Mouse (Mus musculus) heart, embryonic 13.5 days (tissue): ENCODE measurements around the gene Bpgm. TPM values are rescaled to one million over a fixed set of nuclear protein-coding genes. Genes with fewer than 3 reads are reported as not detected.
A peak's percentile ranks its signal among the peaks of the same experiment; 100 is the strongest.

Experiments used
- ATAC-seq: fragments of 200-750 bp; cut with Nextera tagmentation; 2 replicates; pipeline ENCODE4 v1.8.0; 2017; ENCODE audit warnings: moderate TSS enrichment; ENCODE audit not compliant: insufficient number of reproducible peaks, low FRiP score, low TSS enrichment; ENCODE audit errors: extremely low read depth
- H3K27ac ChIP-seq: fragments of 300-500 bp; sonication (generic); replicated peaks from 2 replicates; pipeline ENCODE4 v1.5.1; 2015; ENCODE audit warnings: moderate library complexity, mild to moderate bottlenecking, inconsistent platforms
- H3K27me3 ChIP-seq: fragments of 300-500 bp; sonication (generic); replicated peaks from 2 replicates; pipeline ENCODE4 v1.6.1; 2015; ENCODE audit warnings: mild to moderate bottlenecking, inconsistent platforms
- H3K36me3 ChIP-seq: fragments of 300-500 bp; sonication (generic); 2 replicates; pipeline ENCODE4 v1.6.1; 2015; ENCODE audit warnings: mild to moderate bottlenecking, inconsistent platforms
- H3K4me1 ChIP-seq: fragments of 300-500 bp; sonication (generic); 2 replicates; pipeline ENCODE4 v1.6.1; 2015; ENCODE audit warnings: inconsistent platforms
- H3K4me2 ChIP-seq: fragments of 300-500 bp; sonication (generic); 2 replicates; pipeline ENCODE4 v1.6.1; 2015; ENCODE audit warnings: inconsistent platforms, mild to moderate bottlenecking, moderate library complexity
- H3K4me3 ChIP-seq: fragments of 300-500 bp; sonication (generic); 2 replicates; pipeline ENCODE4 v1.5.1; 2015; ENCODE audit warnings: moderate library complexity, mild to moderate bottlenecking, inconsistent platforms
- H3K9ac ChIP-seq: fragments of 300-500 bp; sonication (generic); 2 replicates; pipeline ENCODE4 v1.6.1; 2015; ENCODE audit warnings: inconsistent platforms, mild to moderate bottlenecking, moderate library complexity
- H3K9me3 ChIP-seq: fragments of 300-500 bp; sonication (generic); 2 replicates; pipeline ENCODE4 v1.6.1; 2016; ENCODE audit warnings: inconsistent platforms
- WGBS: fragments of 180-500 bp; shearing (Covaris S2); methylation state at CpG from one replicate; pipeline ENCODE4 v1.1.7; 2015; ENCODE audit warnings: mixed read lengths; 5-methylcytosine and 5-hydroxymethylcytosine counted together
- polyA plus RNA-seq: library from polyadenylated mRNA; unstranded; fragments of >200 nt; fragmentation: Nextera tagmentation; extraction: Ambion mirVana; gene quantifications from 2 replicates; pipeline ENCODE4 v1.2.1, GENCODE M21; 2015

The Bpgm gene
- polyA plus RNA-seq, 1 experiment from 2014 or later, result 111 TPM

- Histone ChIP-seq H3K27me3 (no peaks in the 10 kb centered on the region), H3K4me2 (no peak overlapping the region), H3K36me3 (no peaks in the 10 kb centered on the region), H3K4me1 (peaks cover 15% of the 10 kb centered on the region), H3K4me3 (no peak overlapping the region), H3K27ac (no peak overlapping the region), H3K9me3 (no peaks in the 10 kb centered on the region), H3K9ac (no peak overlapping the region)
- no peak for ATAC-seq
Measured at GRCm38 (mm10) chr6:34512741-34513140, 36.7 kb downstream of the Bpgm start.

- no peaks in the 10 kb centered on the region for H3K9me3 ChIP-seq
- no peak overlapping the region for H3K4me2 ChIP-seq
- no peak overlapping the region for H3K4me3 ChIP-seq
- no peak overlapping the region for H3K27ac ChIP-seq
- H3K4me1 ChIP-seq, result peaks cover 25% of the 10 kb centered on the region
- WGBS, result 45% methylated on average over 5 of the region's 5 CpGs
- H3K36me3 ChIP-seq, result no peaks in the 10 kb centered on the region
- no peaks in the 10 kb centered on the region for H3K27me3 ChIP-seq
- no peak for ATAC-seq
- H3K9ac ChIP-seq, result no peak overlapping the region
Measured at GRCm38 (mm10) chr6:34514655-34515054, 38.6 kb downstream of the Bpgm start.

GRCm38 (mm10) chr6:34515098-34515782 lies 39.2 kb downstream of the Bpgm start:
- WGBS, result 66% methylated on average over 10 of the region's 10 CpGs
- H3K9ac ChIP-seq, result no peak overlapping the region

GRCm38 (mm10) chr6:34515783-34516099 lies 39.7 kb downstream of the Bpgm start:
- Histone ChIP-seq H3K4me2 (no peak overlapping the region), H3K27ac (no peak overlapping the region), H3K9ac (no peak overlapping the region), H3K4me3 (no peak overlapping the region), H3K9me3 (no peaks in the 10 kb centered on the region), H3K4me1 (peaks cover 25% of the 10 kb centered on the region), H3K27me3 (no peaks in the 10 kb centered on the region), H3K36me3 (no peaks in the 10 kb centered on the region)
- no peak for ATAC-seq
- WGBS, result 46% methylated on average over 1 of the region's 1 CpGs

More at GRCm38 (mm10) chr6:34515098-34515782, 39.2 kb downstream of the Bpgm start:
- peaks cover 25% of the 10 kb centered on the region for H3K4me1 ChIP-seq
- H3K9me3 ChIP-seq, result no peaks in the 10 kb centered on the region
- no peaks in the 10 kb centered on the region for H3K27me3 ChIP-seq
- H3K4me2 ChIP-seq, result no peak overlapping the region
- no peaks in the 10 kb centered on the region for H3K36me3 ChIP-seq
- H3K27ac ChIP-seq, result no peak overlapping the region
- H3K4me3 ChIP-seq, result no peak overlapping the region
- no peak for ATAC-seq

- Histone ChIP-seq H3K27me3 (no peaks in the 10 kb centered on the region), H3K9me3 (no peaks in the 10 kb centered on the region), H3K27ac (no peak overlapping the region), H3K4me3 (no peak overlapping the region), H3K4me2 (no peak overlapping the region), H3K9ac (no peak overlapping the region), H3K36me3 (no peaks in the 10 kb centered on the region), H3K4me1 (peaks cover 20% of the 10 kb centered on the region)
- 68% methylated on average over 5 of the region's 5 CpGs for WGBS
- ATAC-seq, result no peak
Measured at GRCm38 (mm10) chr6:34517750-34518149, 41.7 kb downstream of the Bpgm start.

- no peak overlapping the region for H3K4me3 ChIP-seq
- no peaks in the 10 kb centered on the region for H3K36me3 ChIP-seq
- no peak overlapping the region for H3K4me2 ChIP-seq
- WGBS, result 65% methylated on average over 1 of the region's 1 CpGs
- H3K27me3 ChIP-seq, result no peaks in the 10 kb centered on the region
- peaks cover 20% of the 10 kb centered on the region for H3K4me1 ChIP-seq
- H3K9ac ChIP-seq, result no peak overlapping the region
- H3K27ac ChIP-seq, result no peak overlapping the region
- no peak for ATAC-seq
- H3K9me3 ChIP-seq, result no peaks in the 10 kb centered on the region
Measured at GRCm38 (mm10) chr6:34519087-34519486, 43.1 kb downstream of the Bpgm start.

- 83% methylated on average over 2 of the region's 2 CpGs for WGBS
Measured at GRCm38 (mm10) chr6:34520491-34520890, 44.5 kb downstream of the Bpgm start.

GRCm38 (mm10) chr6:34520912-34521311 lies 44.9 kb downstream of the Bpgm start:
- WGBS, result 51% methylated on average over 6 of the region's 6 CpGs
- H3K4me1 ChIP-seq, result peaks cover 16% of the 10 kb centered on the region; the same call in 1 of the 2 replicates
- H3K9ac ChIP-seq, result no peak overlapping the region
- H3K27ac ChIP-seq, result no peak overlapping the region
- no peak overlapping the region for H3K4me3 ChIP-seq
- no peak for ATAC-seq
- H3K36me3 ChIP-seq, result no peaks in the 10 kb centered on the region
- H3K27me3 ChIP-seq, result no peaks in the 10 kb centered on the region
- H3K4me2 ChIP-seq, result no peak overlapping the region
- H3K9me3 ChIP-seq, result no peaks in the 10 kb centered on the region

More at GRCm38 (mm10) chr6:34520491-34520890, 44.5 kb downstream of the Bpgm start:
- Histone ChIP-seq H3K27ac (no peak overlapping the region), H3K4me1 (peaks cover 13% of the 10 kb centered on the region; the same call in 1 of the 2 replicates), H3K4me2 (no peak overlapping the region), H3K27me3 (no peaks in the 10 kb centered on the region), H3K4me3 (no peak overlapping the region), H3K9ac (no peak overlapping the region), H3K36me3 (no peaks in the 10 kb centered on the region), H3K9me3 (no peaks in the 10 kb centered on the region)
- ATAC-seq, result no peak

- Histone ChIP-seq H3K9ac (no peak overlapping the region), H3K4me2 (no peak overlapping the region), H3K27ac (no peak overlapping the region), H3K9me3 (no peaks in the 10 kb centered on the region), H3K27me3 (no peaks in the 10 kb centered on the region), H3K4me1 (peaks cover 28% of the 10 kb centered on the region), H3K4me3 (no peak overlapping the region), H3K36me3 (no peaks in the 10 kb centered on the region)
- whole genome bisulfite sequencing, result 61% methylated on average over 5 of the region's 5 CpGs
- ATAC-seq, result no peak
Measured at GRCm38 (mm10) chr6:34523476-34523875, 47.5 kb downstream of the Bpgm start.

- H3K27me3 ChIP-seq, result no peaks in the 10 kb centered on the region
- H3K4me1 ChIP-seq, result peaks cover 20% of the 10 kb centered on the region
- H3K9me3 ChIP-seq, result no peaks in the 10 kb centered on the region
- no peaks in the 10 kb centered on the region for H3K36me3 ChIP-seq
- 80% methylated on average over 1 of the region's 1 CpGs for WGBS
- peak; percentile 58; the same call in 1 of the 2 replicates for ATAC-seq
- no peak overlapping the region for H3K4me2 ChIP-seq
- no peak overlapping the region for H3K4me3 ChIP-seq
- H3K27ac ChIP-seq, result no peak overlapping the region
- H3K9ac ChIP-seq, result no peak overlapping the region
Measured at GRCm38 (mm10) chr6:34525499-34525924, 49.5 kb downstream of the Bpgm start.

- no peak overlapping the region for H3K27ac ChIP-seq
- no peak overlapping the region for H3K9ac ChIP-seq
- ATAC-seq, result no peak
Measured at GRCm38 (mm10) chr6:34525927-34526326, 49.9 kb downstream of the Bpgm start.

GRCm38 (mm10) chr6:34526389-34526788 lies 50.4 kb downstream of the Bpgm start:
- ATAC-seq, result no peak
- H3K36me3 ChIP-seq, result no peaks in the 10 kb centered on the region
- no peak overlapping the region for H3K27ac ChIP-seq
- WGBS, result 65% methylated on average over 3 of the region's 3 CpGs
- no peaks in the 10 kb centered on the region for H3K27me3 ChIP-seq
- no peak overlapping the region for H3K9ac ChIP-seq
- H3K4me3 ChIP-seq, result no peak overlapping the region
- H3K9me3 ChIP-seq, result no peaks in the 10 kb centered on the region
- H3K4me2 ChIP-seq, result no peak overlapping the region
- peaks cover 16% of the 10 kb centered on the region for H3K4me1 ChIP-seq

More at GRCm38 (mm10) chr6:34525927-34526326, 49.9 kb downstream of the Bpgm start:
- H3K4me3 ChIP-seq, result no peak overlapping the region
- H3K9me3 ChIP-seq, result no peaks in the 10 kb centered on the region
- H3K27me3 ChIP-seq, result no peaks in the 10 kb centered on the region
- H3K36me3 ChIP-seq, result no peaks in the 10 kb centered on the region
- WGBS, result 67% methylated on average over 6 of the region's 6 CpGs
- no peak overlapping the region for H3K4me2 ChIP-seq
- H3K4me1 ChIP-seq, result peaks cover 19% of the 10 kb centered on the region
